15 mouse cellular contexts compared by ENCODE assay signal in genomic region chr2:65532127-65532854, GRCm38 (mm10). TPM values are rescaled to one million over a fixed set of nuclear protein-coding genes. Genes with fewer than 3 reads are reported as not detected.
"Had no signal": no experiment of that assay in that cellular context is flagged by ENCODE, and none has a peak within 500 bp of the region (broad histone marks: within the 10 kb centered on the region; RNA-seq: fewer than 3 reads in every experiment).

No protein-coding gene starts in this region.

- ATAC-seq: intestine, postnatal 0 days; lung, postnatal 0 days; midbrain, embryonic 13.5 days had no signal

- H3K4me2 ChIP-seq: liver, embryonic 11.5 days; liver, embryonic 15.5 days; midbrain, embryonic 13.5 days had no signal

- H3K9ac ChIP-seq: liver, embryonic 15.5 days; midbrain, embryonic 13.5 days had no signal

- H3K9me3 ChIP-seq: liver, embryonic 15.5 days; midbrain, embryonic 13.5 days had no signal

- DNase-seq: kidney, adult 8-10 months; kidney, postnatal 25 days; layer of hippocampus, adult 9-11 months; layer of hippocampus, postnatal 36 days; lung, adult 2 months; lung, postnatal 36 days; thymus, adult 18-20 months; thymus, postnatal 14 days had no signal

- H3K4me3 ChIP-seq: liver, embryonic 15.5 days; midbrain, embryonic 13.5 days had no signal

- H3K4me1 ChIP-seq: liver, embryonic 15.5 days had no signal

- H3K36me3 ChIP-seq: liver, embryonic 15.5 days had no signal

- H3K27ac ChIP-seq: liver, embryonic 15.5 days; midbrain, embryonic 13.5 days; stomach, postnatal 0 days had no signal

- H3K27me3 ChIP-seq: liver, embryonic 15.5 days; midbrain, embryonic 13.5 days had no signal

RNA-seq across cellular contexts. Expression of gene Scn3a, which starts 35.1 kb away (rescaled TPM):
- total RNA-seq: megakaryocyte progenitor cell, adult 5-6 weeks had no signal
